ENCODE assay signal across 26 mouse cellular contexts in genomic region chr1:133711376-133711775, GRCm38 (mm10). TPM values are rescaled to one million over a fixed set of nuclear protein-coding genes. Genes with fewer than 3 reads are reported as not detected.
DNase-seq lines count a peak whose midpoint lies in the region; ATAC-seq and TF ChIP-seq lines count a peak whose summit lies in the region.
"Had no signal": no experiment of that assay in that cellular context is flagged by ENCODE, and none has a peak within 500 bp of the region (broad histone marks: within the 10 kb centered on the region; RNA-seq: fewer than 3 reads in every experiment).

No protein-coding gene starts in this region.

- TF ChIP-seq CTCF in intestine, postnatal 0 days (IDR thresholded peaks at IDR 0.05; ENCODE audit: low read depth): no peak

- ATAC-seq in intestine, postnatal 0 days: no peak
- ATAC-seq: forebrain, embryonic 15.5 days; midbrain, embryonic 15.5 days had no signal

- H3K4me2 ChIP-seq in intestine, postnatal 0 days (replicated peaks; ENCODE audit: low read depth): no peak overlapping the region
- H3K4me2 ChIP-seq: forebrain, embryonic 15.5 days; heart, embryonic 11.5 days; lung, embryonic 14.5 days; midbrain, embryonic 15.5 days had no signal

- peaks cover 48% of the 10 kb centered on the region for H3K4me1 ChIP-seq in limb, embryonic 10.5 days
- H3K4me1 ChIP-seq in intestine, postnatal 0 days (replicated peaks; ENCODE audit: control insufficient read depth, insufficient read depth, low read length): 0 out of 2 replicates have a peak, but pooled peaks cover 3% of the 10 kb centered on the region

- WGBS in limb, embryonic 10.5 days: 40% methylated on average over 6 of the region's 6 CpGs
- WGBS in intestine, postnatal 0 days: 77% methylated on average over 6 of the region's 6 CpGs

- no peaks in the 10 kb centered on the region; the same call in 1 of the 2 replicates for H3K36me3 ChIP-seq in limb, embryonic 10.5 days
- peaks cover 9% of the 10 kb centered on the region; the same call in 1 of the 2 replicates for H3K36me3 ChIP-seq in intestine, postnatal 0 days (ENCODE audit: control insufficient read depth, insufficient read depth)
- H3K36me3 ChIP-seq: forebrain, embryonic 15.5 days; midbrain, embryonic 15.5 days had no signal

- H3K27me3 ChIP-seq in limb, embryonic 10.5 days (ENCODE audit: low read depth, poor library complexity, severe bottlenecking): no peaks in the 10 kb centered on the region
- no peaks in the 10 kb centered on the region for H3K27me3 ChIP-seq in intestine, postnatal 0 days (replicated peaks; ENCODE audit: control insufficient read depth, insufficient read depth, low read length)
- H3K27me3 ChIP-seq: forebrain, embryonic 15.5 days; midbrain, embryonic 15.5 days had no signal

- no peak overlapping the region for H3K9ac ChIP-seq in intestine, postnatal 0 days (ENCODE audit: low read depth, low read length)
- H3K9ac ChIP-seq: forebrain, embryonic 15.5 days; liver, embryonic 14.5 days; lung, embryonic 14.5 days; midbrain, embryonic 15.5 days had no signal

- no peaks in the 10 kb centered on the region for H3K9me3 ChIP-seq in limb, embryonic 10.5 days (replicated peaks)
- H3K9me3 ChIP-seq in intestine, postnatal 0 days (ENCODE audit: control insufficient read depth): no peaks in the 10 kb centered on the region
- H3K9me3 ChIP-seq: forebrain, embryonic 15.5 days; midbrain, embryonic 15.5 days had no signal

- no peak overlapping the region for H3K4me3 ChIP-seq in limb, embryonic 10.5 days
- no peak overlapping the region for H3K4me3 ChIP-seq in intestine, postnatal 0 days (ENCODE audit: low read depth, low read length)
- H3K4me3 ChIP-seq: erythroblast, embryonic 14.5 days; forebrain, embryonic 15.5 days; midbrain, embryonic 15.5 days had no signal

- DNase-seq in CD4-positive, CD25-positive, alpha-beta regulatory T cell, adult 2 months (ENCODE audit: low read depth, low spot score): peak; percentile 52
- peak; percentile 65 for DNase-seq in T-cell, adult 2 months (ENCODE audit: low spot score)
- no peak for DNase-seq in limb, embryonic 10.5 days (ENCODE audit: low spot score)
- DNase-seq in thymus, postnatal 25 days: peak; percentile 37
- no peak for DNase-seq in layer of hippocampus, adult 9-11 months
- DNase-seq in adipocyte (ENCODE audit: low spot score): no peak
- DNase-seq: adrenal gland, postnatal 36 days; cerebellum, adult 9-11 months; gastrocnemius, postnatal 14 days; kidney, postnatal 10 days; layer of hippocampus, postnatal 36 days; lung, embryonic 14.5 days; lung, postnatal 36 days; right cerebral cortex, adult 18-20 months; right cerebral cortex, postnatal 4 days had no signal

- H3K27ac ChIP-seq in limb, embryonic 10.5 days: peak overlapping the region; percentile 67; the same call in 1 of the 2 replicates
- H3K27ac ChIP-seq in intestine, postnatal 0 days (ENCODE audit: low read depth, low read length): no peak overlapping the region
- H3K27ac ChIP-seq: forebrain, embryonic 15.5 days; liver, embryonic 14.5 days; midbrain, embryonic 15.5 days had no signal

RNA-seq across cellular contexts. Expression of gene Lax1, which starts 21.5 kb away (rescaled TPM):
- polyA plus RNA-seq in limb, embryonic 10.5 days (2016; fragmentation: Nextera tagmentation; extraction: Ambion mirVana): 0.62 and 0.75 TPM in 2 replicates
- 0.38 and 0.47 TPM in 2 replicates for polyA plus RNA-seq in intestine, postnatal 0 days (2015; fragmentation: Nextera tagmentation; extraction: Ambion mirVana)
- polyA plus RNA-seq: forebrain, embryonic 15.5 days had no signal

RNA-seq across cellular contexts. Expression of gene Gm38394, which starts 50.3 kb away (rescaled TPM):
- polyA plus RNA-seq in limb, embryonic 10.5 days (2016; fragmentation: Nextera tagmentation; extraction: Ambion mirVana): 5.0 and 6.2 TPM in 2 replicates
- polyA plus RNA-seq in intestine, postnatal 0 days (2015; fragmentation: Nextera tagmentation; extraction: Ambion mirVana): 1.9 and 2.5 TPM in 2 replicates

RNA-seq across cellular contexts. Expression of gene Zbed6, which starts 50.7 kb away (rescaled TPM):
- polyA plus RNA-seq in limb, embryonic 10.5 days (2016; fragmentation: Nextera tagmentation; extraction: Ambion mirVana): not detected in 2 replicates
- 0.90 and 0.93 TPM in 2 replicates for polyA plus RNA-seq in intestine, postnatal 0 days (2015; fragmentation: Nextera tagmentation; extraction: Ambion mirVana)
- polyA plus RNA-seq: embryonic facial prominence, embryonic 11.5 days; erythroblast, embryonic 14.5 days; forebrain, embryonic 15.5 days; heart, embryonic 11.5 days; heart, postnatal 0 days; hindbrain, embryonic 11.5 days; lung, embryonic 14.5 days; midbrain, embryonic 15.5 days; neural tube, embryonic 14.5 days; stomach, embryonic 14.5 days had no signal

Comparison
In these comparisons a context has a peak if more than half of its experiments do, and no peak if none do; other contexts are left out.
1. DNase-seq: peak in CD4-positive, CD25-positive, alpha-beta regulatory T cell, adult 2 months (single experiment), T-cell, adult 2 months (single experiment) and thymus, postnatal 25 days (single experiment); none in limb, embryonic 10.5 days (single experiment), layer of hippocampus, adult 9-11 months (single experiment) and adipocyte (single experiment).